Mouse (Mus musculus) layer of hippocampus, adult 9-11 months (tissue): ENCODE results near the gene Ninj1.

Experiments used
- DNase-seq: peaks from one replicate; pipeline ENCODE4 v3.0.0; 2022

Ninj1 gene

DNA sequence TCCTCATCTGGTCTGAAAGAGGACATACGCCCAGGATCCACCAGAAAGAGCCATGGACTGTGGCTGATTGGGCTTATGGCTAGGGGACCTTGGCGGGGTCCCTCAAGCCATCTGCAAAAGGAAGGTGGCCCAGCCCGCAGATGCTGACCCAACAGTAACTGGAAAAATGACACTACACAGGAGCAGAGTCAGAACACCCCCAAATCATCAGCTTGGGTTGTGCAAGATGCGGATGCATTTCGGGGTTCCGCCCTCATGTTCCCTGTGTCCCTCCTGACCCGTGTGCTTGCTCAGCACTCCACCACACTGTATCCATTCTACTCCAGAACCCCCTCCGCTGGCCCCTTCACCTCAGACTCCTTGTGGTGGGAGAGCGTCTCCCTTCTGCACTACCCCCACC, 11.4 kb downstream of the Ninj1 start:
- DNase-seq = no peak

DNA sequence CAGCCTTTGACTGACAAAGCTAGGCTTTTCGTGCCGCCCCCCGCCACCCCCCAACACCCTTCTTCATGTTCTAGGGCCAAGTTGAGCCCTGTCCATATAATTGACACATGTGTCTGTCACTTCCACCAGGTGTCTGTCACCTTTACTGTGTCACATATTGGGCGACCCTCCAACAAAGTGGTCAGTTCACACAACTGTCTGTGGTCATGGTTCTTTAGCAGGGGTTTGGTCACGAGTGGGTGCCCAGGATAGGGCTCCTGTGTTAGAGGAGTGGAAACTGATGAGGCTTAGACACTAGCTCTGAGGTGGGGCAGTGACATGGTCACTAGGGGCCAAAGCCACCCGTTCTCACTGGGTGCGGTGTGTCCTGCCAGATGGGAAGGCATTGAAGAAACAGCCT, 12.6 kb downstream of the Ninj1 start:
- no peak for DNase-seq

DNA sequence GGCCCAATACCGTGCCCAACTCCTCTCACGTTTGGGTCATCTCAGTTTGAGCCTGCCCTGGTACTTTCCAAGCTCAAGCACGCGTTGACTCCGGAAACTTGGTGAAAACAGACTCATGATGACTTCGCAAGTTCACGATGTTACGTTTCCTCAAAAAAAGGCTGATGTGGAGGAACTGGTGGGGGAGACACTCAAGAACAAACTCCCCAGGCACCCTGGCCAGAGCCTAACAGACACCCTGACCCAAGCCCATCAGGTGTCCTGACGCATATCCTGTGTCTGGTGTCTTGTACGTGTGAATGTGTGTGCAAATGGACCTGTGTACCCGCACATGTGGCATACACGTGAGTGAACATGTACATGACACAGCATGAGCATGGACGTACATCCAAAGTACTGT, 13.4 kb downstream of the Ninj1 start:
- no peak for DNase-seq

DNA sequence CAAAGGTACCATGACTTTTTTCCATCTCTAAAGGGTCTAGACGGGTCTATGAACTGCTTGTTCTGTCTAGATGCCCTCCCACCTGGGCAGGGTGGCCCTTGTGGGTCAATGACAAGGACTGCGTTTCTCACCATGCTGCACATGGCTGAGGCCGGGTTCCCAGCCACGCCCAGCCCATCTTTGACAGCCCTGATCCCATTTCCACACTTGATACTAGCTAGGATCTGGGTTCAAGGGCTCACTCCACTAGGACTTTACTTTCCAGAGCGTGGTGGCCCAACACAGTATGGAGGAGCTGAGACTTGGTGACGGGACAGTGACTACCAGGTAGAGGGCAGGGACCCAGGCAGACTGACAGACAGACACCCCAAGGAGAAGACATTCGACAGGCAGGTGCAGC, 15.3 kb downstream of the Ninj1 start:
- no peak for DNase-seq

DNA sequence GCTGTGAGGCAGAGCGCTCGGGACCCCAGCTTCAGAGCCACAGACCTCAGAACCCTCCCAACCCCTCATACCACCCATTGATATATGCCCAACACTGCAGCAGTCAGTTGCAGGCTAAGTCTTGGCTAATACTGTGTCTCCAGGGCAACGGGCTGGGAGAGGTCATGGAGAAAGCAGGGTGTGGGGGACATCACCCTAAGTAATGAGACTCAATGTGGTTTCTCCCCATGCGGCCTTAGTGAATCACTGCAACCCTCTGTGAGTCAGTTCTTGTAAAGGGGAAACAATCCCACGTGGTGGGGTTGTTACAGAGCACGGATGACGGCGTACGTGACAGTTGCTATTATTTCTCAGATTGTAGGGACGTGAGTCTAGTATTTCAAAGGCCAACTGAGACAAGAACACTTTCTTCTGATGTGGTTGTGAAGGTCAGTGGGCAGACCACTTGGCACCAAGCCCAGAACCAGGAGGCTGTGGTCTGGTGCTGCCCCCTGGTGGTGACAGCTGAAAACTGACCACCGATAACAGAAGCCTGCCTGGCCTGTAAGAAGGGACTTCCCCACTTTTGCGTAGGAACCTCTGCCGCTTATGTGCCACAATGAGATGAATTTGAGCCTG, 18.2 kb downstream of the Ninj1 start:
- DNase-seq = peak; percentile 80

DNA sequence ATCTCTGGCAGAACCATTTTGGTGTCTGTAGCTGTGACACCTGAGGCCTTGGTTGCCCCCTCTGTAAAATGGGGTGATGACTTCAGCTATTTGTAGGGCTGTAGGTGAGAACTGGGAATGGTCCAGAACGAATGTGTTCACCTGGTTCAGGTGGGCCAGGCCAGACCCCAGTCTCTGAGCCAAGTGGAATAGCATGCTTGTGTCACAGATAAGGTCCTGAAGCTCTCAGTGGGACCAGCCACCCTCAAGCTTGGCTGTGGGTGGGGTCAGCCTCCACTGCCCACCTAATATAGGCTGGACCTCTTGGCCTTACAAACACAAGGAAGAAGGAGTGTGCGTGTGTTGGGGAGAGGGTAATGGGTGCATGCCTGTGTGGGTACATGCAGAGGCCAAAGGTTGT, 19.1 kb downstream of the Ninj1 start:
- no peak for DNase-seq

DNA sequence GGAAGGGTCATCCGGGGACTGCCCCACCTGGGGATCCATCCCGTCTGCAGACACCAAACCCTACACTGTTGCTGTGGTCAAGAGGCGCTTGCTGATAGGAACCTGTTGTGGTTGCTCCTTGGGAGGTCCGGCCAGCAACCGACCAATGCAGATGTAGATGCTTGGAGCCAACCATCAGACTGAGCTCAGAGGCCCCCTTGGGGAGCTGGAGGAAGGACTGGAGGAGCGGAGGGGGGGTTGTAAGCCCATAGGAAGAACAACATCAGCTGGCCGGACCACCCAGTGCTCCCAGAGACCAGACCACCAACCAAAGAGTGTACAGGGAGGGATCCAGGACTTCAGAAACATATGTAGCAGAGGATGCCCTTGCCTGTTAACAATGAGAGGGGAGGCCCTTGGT, 22.0 kb downstream of the Ninj1 start:
- DNase-seq = no peak

DNA sequence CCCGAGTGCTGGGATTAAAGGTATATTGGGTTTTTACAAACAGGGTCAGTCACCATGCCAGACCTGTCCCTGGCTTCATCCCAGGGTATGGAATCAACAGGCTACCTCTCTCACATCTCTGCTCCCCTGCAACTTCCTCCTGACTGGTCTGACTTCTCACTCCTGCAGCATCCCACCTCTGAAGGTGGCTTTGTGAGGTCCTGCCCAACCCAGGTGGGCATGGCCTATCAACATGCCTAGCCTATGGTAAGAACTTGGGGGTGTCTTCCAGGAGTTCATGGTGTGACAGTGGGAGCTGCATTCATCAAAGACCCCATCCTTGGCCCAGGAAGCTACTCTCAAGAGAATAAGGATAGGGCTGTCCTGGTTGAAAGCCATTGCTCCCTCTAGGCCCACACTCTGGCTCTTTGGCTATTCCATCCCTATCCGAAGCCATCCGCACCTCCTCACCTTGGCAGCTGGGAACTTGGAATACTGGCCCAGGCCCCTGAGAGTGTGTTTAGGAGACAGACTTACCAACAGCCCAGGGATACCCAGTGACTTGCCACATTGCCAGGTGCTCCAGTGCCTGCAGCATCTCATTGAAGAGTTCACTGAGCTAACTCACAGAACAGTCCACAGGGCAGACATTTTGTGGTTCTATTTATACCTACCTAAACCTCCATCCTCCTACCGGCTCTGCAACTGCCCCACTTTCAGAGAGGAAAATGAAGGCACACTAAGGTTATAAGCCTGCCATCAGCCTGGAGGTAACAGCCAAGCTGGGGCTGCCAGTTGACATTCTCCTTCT, 25.6 kb downstream of the Ninj1 start:
- DNase-seq = no peak

DNA sequence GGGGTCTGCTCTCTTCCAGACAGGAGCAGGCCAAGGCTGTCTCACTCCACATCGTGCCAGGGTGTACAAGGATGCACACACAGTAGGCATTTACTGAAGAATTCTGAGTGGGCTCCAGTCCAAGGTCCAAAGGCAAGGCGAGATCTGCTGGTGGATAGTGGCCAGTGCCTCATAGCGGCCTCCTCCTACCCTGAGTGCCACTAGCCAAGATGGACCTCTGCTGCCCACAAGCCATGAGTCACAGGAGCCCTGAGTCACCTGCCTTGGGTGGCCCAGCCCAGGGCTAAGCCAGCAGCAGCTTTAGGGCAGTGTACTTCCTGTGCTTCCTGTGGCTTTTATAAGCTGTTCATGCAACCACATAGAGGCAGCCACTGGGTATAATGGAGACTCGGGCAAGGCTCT, 26.2 kb downstream of the Ninj1 start:
- no peak for DNase-seq

DNA sequence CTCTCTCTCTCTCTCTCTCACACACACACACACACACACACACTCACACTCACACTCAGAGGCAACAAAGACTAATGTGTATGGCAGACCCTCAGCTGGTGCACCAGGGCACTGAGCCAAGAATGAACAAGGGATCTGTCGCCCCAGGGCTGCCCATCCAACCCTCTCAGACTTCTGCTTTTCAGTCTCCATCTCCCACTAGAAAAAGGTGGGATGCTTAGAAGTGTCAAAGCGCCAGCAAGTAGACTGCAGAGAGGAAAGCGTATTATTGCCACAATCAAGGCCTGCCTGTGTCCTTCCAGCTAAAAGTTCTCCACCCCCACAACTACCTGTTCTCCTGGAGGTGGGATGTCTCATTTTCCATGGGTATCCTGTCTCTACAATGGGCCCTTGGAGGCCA, 27.2 kb downstream of the Ninj1 start:
- DNase-seq = no peak

DNA sequence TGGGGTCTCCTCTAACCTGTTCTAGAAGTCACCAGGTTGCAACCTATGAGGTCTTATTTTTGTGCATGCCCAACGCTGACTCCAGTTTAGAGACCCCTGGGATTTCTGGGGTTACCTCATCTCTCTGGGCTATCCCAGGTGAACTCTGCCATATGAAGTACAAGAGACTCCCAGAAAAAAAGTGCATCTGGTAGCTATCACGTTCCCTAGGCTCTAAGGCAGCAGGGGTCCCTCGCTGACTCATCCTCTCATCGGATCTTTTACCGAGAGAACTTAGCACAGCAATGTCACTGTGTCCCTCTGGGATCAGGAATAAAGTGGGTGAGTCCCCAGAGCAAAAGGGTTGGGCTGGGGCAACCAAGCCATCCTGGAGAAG, 27.8 kb downstream of the Ninj1 start:
- DNase-seq = no peak

DNA sequence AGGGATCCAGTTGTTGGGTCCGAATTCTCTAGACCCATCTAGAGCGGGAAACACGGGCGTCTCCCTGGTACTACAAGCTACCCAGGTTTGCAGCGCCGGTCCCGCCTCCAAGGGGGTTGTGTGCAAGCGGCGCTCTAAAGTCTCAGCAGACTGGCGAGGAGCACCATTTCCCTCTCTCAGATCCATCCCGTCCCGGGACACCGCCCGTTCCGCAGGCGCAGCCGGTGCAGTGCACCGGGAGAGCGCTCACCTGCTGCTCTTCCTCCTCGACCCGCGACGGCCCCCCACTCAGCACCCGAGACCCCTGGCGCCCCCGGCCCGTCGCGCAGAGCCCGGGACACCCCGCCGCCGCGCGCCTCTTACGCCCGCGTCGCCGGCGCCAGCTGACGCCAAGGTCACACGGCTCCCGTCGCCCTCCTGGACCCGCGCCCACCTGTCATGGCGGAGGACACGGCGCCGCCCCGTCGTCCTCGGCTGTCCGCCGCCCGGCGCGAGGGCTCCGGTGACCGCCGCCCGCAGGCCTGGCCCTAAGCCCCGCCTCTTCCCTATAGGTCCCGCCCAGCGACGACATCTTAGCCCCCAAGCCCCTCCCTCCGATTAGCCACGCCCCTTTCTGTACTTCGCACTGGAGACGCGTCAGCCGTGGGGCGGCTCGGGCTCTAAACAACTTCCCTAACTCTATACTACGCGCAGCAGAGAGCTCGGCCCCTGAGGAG, 28.4 kb downstream of the Ninj1 start, which contains the start of gene Card19:
Gene Card19 (minus strand): TSS at position 534 of the 716 bp plus-strand sequence.
- DNase-seq = peak; percentile 94

DNA sequence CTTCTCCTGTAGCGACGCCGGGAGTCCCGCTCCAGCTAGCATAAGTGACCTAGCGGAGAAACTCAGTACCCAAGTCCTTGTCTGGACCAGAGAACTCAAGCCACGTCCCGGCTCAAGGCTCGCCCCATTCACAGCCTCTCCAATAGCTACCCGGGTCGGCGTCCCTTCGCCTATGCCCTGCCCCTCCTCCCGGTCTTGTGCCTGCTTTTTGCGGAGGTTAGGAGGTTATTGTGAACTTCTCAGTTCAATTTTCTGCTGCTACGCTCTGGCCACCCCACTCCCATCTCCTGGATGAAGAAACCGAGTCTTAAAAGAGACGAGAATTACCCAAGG, 28.9 kb downstream of the Ninj1 start:
- no peak for DNase-seq

DNA sequence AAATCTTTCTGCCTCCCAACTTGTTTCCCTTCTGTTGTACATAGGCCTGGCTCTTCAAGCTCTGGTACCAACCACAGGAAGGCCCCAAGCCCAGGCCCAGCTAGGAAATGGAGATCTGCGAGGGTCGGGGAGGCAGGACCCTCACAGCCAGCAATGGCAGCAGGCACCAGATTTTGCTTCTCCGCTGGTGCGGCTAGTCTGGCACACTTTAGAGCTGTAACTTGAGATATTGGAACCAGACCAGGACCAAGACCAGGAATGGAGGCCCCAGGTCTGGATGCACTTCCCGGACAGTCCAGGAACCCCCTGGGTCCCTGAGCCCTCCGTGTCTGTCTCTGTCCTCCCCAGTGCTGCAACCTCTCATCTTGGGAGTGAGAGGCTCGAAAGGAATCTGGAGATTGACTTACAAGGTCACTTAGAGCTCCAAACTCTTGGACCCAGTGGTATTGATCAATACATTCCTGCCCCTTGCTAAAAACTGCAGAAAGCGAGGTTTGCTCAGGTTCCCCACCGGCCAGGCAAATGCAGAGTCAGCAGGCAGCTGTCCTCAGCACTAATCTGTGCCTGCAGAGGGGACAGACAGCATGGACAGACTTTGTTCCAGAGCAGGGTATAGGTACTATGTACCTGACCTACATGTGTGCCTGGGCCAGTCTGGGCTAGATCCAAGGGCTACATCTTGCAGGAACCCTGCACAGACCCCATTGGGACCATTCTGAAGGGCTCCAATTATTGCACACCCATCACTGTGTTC, 29.7 kb downstream of the Ninj1 start:
- DNase-seq = no peak

DNA sequence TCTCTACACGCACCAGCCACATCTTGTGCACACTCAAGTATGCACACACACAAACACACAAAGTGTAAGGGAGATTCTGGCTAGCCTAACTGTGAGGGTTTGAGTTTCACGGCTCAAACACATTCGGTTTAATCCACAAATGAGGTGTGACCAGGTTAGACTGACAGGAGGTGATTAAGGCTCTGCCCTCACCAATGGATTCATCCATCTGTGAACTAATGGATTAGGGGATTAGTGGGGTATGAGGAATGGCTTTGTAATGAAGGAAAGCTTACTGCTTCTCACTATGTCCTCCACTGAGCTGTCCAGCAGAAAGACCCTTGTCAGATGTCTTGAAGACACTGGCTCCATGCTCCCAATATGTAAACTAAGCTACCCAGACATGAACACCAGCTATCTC, 31.4 kb downstream of the Ninj1 start:
- no peak for DNase-seq

DNA sequence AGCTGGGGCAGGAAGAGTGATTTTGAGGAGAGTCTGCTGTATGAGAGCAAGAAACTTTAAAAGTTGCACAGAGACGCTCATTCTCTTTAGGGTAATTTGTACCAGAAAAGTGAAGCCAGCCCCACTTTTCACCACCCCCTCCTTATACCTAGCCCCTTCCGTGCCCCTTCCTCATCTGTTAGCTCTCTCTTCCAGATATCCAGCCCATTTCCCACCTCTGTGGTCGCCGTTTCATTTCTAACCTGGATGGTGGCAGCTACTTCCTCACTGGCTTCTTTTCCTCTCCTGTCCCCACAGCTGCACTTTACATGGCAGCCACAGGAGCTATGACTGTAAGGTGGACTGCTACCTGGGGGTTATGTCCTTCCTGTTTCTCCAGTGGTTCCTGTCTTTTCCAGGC, 32.1 kb downstream of the Ninj1 start:
- DNase-seq = no peak

DNA sequence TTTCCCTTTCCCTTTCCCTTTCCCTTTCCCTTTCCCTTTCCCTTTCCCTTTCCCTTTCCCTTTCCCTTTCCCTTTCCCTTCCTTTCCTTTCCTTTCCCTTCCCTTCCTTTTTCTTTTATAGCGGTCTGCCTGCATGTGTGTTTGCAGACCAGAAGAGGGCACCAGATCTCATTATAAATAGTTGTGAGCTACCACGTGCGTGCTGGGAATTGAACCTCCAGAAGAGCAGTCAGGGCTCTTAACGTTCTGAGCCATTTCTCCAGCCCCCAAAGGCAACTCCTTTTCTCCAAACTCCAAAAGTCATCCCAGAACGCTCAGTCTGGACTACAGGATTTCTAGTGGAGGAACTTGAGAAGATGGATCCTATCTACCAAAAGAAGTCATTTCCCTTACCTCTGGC, 33.6 kb downstream of the Ninj1 start:
- DNase-seq = no peak

DNA sequence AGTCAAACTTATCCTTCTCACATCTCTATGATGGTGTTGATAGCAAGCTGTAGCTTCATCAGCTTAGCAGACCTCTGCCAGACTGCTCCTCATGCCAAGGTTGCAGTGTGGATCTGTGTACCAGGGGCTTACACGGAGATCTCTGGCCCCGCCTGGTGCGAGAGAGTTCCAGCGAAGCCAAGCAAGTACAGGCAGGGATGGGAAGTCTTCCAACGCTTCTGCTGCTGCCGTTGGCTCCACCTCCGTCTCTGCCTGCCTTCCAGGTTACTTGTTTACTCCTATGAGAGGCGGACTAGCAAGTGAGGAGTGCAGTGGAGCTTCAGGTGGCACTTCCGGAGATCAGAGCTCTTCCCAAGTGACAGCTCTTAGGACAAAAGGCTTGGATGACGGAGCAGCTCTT, 37.0 kb downstream of the Ninj1 start:
- no peak for DNase-seq

DNA sequence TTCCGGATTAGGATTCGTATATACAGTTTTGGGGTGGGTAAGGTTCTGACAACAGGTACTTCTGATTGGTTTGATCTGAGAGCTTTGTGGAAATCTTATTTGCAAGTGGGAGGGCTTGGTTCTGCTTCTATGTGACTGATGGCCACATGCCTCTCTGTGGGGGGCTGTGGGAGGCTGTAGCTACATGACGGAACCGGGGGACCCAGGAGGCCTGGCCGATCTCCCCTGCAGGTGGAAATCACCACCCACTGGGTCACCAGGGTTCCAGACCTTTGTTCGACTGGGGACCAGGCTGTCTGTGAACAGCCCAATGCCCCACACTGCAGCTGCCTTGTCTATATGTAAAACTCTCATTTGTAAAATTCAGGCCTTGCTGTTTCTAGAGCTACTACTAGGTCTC, 37.4 kb downstream of the Ninj1 start:
- DNase-seq = no peak

DNA sequence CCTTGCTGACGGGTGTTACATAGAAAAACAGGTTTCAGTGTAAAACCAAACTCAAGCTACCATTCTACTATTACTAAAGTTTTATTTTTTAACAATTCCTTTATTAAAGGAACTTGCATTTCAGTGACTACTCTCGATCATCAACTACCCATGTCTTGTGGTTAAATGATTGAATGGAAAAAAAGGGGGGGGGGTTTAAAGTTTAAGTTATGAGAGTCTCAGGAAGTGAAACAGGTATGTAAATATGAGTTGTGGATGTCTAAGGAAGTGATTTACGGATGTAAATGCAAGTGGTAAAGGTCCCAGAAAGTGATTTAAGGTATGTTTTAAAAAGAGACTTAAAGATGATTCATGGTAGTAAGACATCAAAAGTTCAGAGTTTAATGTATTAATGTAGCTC, 37.9 kb downstream of the Ninj1 start:
- DNase-seq = no peak

DNA sequence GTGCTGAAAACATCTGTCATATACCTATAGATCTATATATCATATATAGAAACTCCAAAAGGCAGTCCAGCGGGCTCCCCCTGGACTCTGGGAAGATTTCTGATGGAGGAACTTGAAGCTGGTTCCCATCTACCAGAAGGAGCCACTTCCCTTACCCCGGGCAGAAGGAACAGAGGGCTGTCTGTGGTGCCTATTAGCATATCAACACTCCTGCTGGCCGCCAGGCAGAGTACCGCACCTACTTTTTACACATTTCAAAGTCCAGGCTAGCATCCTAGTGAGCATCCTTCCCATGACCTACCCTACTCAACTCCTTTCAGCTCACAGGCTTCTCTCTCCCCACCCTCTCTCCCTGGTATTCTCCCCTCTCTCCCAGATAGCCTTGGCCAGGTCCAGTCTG, 38.3 kb downstream of the Ninj1 start:
- no peak for DNase-seq

DNA sequence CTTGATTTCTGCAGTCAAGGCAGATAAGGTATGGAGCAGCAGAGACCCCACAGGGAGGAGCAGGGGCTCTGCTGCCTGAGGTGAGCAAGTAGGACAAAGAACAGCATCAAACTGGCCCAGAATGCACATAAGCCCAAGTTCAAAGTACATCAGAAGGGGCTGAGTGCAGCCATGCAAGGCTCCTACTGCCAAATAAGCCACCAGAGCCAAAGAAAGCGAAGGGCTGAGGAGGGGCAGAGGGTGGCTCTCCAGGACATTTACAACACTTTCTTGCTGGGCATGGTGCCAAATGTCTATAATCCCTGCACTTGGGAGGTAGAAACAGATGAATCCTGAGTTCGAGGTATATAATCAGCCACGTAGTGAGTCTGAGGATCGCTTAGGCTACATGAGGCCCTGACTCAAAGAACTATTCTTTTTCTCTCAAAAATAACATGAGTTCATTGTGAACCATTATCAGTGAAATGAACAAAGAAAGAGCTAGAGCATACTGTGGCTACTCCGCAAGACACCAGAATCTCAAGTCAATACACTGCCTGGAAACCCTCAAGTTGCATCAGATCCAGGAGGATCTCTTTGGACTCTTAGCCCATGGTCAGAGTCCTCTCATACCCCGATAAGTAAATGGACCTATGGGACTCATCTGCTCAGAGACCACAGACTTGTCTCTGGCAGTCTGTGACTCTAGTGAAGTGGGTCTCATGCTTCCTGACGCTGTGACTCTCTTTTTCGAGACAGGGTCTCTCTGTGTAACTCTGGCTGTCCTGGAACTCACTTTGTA, 46.7 kb downstream of the Ninj1 start:
- DNase-seq = no peak

DNA sequence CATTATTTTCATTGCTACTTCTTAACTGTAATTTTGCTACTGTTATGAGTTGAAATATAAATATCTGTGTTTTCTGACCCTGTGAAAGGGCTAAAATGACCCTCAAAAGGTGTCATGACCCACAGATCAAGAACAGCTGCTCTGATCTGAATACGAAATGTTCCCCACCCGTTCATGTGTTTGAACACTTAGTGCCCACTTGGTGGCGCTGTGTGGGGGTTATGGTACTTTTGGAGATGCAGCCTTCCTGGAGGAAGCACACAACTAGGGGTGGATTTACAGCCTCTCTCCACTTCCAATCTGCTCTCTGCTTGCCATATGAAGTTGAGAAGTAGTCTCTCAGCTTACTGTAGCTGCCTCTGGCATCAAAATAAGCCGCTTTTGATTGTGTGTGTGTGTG, 47.4 kb downstream of the Ninj1 start:
- DNase-seq = no peak
